Mouse (Mus musculus) urinary bladder, postnatal 14 days (tissue): ENCODE data around the gene Mbd5.

ENCODE experiments used
- DNase-seq: peaks from one replicate; pipeline ENCODE4 v3.0.0; 2021; ENCODE audit warnings: low spot score

Mbd5 gene

DNA sequence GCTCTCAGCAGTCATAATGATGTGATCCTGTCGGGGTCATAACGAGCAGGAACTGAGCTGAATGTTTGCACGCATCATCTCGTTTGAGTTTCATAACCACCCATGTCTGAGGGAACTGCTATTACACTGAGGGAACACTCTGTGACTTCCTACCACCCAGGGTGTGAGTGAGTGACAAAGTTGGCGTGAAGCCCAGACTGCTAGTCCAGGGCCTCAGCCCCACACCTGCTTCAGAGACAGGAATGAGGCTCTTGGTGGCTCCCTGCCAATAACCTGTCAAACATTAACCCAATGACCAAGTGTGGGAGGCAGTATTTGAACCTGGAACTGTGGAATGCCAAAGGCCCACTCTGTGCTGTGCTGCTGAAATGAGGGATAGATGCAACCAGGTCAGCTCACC lies 400.5 kb downstream of the Mbd5 start:
- DNase-seq = peak; percentile 72

DNA sequence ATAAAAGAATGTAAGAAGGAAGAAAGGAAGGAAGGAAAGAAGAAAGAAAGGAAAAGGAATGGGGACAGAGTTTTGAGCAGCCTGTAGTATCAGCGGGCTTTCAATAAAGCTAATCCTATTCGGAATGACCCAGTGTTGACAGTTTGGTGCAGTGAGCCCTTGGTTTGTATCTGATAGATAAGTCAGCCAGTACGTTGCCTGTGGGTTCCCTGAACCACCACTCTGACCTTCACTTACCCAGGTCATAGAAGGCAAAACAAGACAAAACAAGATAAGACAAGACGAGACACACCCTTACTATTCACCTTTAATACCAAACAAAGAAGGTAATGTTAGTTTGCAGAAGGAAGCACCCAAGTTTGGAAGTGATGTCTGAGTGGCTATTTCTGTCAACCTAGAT lies 401.5 kb downstream of the Mbd5 start:
- no peak for DNase-seq

DNA sequence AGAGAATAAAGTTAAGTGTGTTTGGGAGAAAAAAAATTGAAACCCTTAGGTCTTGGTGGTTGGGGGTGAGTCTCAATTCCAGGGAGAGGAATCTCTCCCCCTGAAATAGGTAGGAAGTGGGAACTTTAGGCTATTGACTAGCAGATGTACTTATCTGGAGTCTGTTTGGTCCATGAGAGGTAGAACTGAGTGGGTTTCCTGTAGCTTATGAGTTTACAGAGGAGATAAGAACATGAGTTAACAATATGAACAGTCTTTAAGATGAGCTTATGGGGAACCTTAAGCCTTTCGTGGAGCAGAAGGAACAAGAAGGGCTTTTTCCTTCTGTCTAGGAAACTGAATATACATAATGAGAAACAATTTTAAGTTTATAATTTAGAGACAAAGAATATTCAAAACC lies 404.8 kb downstream of the Mbd5 start:
- DNase-seq = no peak

DNA sequence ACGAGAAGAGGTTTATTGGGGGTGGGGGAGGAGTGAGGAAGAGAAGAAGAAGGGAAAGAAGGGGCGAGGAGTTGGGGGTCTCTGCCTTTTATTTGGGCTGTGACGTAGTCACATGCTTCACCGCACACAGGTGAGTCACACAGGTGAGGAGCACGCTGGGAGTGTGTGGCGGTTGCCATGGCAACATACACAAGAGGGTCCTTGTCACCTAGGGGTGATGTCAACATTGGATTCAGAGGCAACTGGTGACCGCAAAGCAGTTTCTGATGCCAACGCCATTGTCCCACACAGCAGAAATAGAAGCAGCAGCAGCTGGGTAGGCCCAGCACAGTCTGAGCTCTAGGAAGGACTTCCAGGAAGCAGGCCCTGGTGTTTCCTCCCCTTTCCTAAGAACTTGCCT lies 406.6 kb downstream of the Mbd5 start:
- DNase-seq = no peak

DNA sequence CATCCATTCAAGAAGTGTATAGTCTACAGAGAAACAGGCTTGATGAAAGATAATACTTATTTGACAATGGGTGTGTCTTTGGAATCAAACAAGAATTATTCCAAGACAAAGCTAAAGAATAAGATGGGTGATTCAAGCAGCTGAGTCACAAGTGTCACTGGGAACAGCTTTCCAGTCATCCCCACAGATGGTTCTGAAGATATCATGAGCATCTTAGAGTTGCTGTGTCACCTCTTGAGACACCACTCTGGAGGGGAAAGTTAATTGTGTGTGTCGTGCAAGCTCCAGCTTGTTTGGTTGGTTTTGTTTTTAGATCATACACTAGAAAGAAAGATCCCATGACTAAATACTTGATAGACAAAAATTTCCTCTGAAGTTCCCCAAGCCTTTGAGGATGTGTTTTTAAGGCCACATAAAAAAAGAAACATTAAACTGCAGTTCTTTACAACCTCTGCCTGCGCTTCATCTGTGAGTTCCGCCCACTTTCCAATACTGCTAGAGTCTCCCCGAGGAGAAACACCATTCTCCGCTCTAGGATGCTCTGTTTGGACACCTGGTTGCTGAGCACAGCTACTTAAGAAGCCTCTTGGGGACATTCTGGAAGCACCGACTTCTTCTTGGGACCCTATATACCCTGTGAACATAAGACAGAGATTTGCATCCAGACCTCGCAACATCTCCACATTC lies 409.0 kb downstream of the Mbd5 start:
- no peak for DNase-seq

DNA sequence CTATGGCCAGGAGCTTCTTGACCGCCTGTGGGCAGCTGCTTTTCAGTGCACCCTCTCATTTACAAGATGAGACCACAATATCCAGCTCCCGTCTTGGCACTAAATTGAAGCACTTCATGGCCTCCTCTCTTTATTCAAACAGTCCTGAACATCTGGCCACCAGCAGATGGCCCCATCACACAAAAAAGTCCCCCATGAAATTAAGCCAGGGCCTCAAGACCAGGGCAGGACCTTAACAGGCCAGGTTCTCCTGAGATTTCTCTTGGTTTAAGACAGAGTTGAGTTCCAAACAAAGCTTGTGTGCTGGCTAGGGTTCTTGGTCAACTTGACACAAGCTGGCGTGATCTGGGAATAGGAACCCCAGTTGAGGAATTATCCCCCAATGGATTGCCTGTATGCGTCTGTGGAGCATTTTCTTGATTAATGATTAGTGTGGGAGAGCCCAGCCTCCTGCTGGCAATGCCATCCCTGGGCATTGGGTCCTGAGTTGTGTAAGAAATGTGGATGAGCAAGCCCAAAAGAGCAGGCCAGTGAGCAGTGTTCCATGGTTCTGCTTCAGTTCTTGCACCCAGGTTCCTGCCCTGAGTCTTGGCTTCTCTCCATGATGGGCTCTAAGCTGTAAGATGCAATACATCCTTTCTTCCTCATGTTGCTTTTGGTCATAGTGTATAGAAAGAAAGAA lies 409.7 kb downstream of the Mbd5 start:
- DNase-seq = peak; percentile 28

DNA sequence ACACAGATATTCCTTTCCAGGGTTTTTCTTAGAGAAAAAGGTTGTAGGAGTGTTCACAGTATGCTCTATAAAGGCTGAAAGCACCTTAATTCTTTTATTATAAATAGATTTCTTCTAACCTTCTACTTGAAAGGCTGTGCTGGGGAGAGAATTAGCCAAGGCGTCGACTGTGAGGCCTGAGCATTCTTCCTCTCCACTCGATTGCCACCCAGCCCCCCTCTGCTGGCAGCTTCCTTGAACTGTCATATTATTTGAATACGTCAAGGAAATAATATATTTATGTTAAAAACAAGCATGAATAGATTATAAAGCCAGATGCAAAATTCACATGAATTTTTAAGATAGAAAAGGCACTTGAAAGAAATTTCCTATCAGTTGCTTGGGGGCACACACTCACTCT lies 410.4 kb downstream of the Mbd5 start:
- DNase-seq = no peak

DNA sequence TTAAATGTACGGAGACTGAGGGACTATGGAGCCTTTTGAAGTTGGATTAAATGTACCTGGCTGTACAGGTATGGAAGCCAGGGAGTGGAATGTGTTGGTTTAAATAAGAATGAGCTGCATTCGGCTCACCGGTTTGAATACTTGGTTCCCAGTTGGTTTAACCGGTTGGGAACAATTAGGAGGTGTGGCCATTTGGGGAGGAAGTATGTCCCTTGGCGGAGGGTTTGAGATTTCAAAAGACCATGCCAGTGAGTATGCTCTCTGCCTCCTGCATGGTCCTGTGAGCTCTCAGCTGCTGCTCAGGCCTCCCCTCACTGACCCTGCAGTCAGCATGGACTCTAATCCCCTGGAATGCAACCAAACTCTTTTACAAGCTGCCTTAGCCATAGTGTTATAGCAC lies 415.2 kb downstream of the Mbd5 start:
- no peak for DNase-seq

DNA sequence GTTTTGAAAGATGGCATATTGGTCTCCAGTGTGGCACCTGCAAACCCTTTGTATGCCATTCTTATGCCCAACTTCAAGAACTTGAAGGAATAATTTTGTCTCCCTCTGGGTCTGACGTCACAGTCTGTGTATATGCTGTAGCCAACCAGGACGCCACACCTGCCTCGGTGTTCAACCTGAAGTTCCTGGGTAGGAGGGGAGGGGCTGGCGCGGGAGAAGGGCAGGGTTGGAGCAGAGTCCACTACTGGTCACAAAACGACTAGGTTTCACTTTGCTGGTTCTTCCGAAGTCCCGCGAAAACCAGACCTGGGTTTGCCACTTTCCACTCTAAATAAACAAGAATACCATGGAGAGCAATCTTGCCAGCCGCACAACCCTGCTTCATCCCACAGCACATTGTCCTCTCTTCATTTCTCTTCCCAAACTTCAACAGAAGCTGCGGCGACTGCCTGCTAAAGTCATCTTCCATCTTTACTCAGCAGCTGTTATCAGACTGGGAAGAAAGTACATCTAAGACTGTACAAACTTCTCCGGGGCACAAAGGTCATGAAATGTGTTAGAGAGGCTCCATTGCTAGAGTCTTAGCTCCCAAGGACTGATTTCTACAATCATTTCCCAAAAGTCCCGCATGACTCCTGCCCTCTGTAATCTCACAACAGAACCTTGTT lies 417.7 kb downstream of the Mbd5 start:
- no peak for DNase-seq

DNA sequence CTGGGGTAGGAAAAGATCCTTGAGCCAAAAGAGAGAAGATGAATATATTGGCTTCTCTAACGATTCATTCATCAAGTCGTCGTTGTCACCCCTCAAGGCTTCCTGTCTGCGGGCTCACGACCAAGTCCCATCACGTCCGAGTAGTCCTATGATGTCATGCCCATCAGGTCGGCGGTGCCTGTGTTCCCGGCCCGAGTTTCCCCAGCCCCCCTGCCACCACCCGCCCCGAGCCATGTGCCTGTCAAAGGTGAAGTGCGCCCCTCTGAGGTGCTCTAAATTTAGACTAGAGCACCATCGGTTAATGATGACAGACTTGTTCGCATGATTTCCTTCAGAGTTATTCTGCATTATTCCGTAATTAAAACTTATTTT lies 418.2 kb downstream of the Mbd5 start:
- DNase-seq = no peak

DNA sequence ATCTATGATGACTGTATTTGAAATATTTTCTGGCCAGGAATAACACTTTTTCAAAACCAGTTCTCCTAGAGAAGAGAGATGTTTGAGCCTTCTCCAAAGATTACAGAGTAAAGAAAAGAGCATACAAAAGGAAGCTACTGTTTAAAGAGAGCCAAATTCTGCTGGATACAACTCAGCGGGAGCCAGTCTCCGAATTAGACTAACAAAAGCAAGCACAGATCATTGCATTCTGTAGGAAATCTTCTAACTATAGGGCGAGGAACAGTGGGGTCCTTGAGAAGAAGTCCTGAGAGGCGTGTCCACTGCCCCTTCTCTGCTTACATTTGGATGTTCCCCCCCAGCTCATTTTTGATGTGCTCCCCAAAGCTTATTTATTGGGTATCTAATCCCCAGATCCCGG lies 422.3 kb downstream of the Mbd5 start:
- DNase-seq = no peak

DNA sequence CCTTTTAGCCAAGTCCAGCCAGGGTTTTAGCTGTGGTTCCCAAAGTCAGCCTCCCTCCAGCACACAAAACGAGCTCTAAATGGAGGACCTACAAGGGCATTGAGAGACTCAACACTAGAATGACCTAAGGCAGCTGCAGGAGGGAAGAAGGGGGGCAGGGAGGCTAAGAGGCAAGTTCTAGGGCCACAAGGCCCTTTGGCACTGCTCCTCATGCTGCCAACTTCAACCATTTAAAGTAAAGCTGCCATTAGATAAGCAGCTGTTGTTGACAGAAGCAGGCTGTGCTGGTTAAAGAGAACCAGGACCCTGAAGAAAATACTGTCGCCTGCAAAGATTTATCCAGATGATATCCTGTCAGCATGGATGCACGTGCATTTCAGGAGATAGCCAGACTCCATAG lies 423.3 kb downstream of the Mbd5 start:
- DNase-seq = no peak
